Mouse (Mus musculus) lung, adult 2 months (tissue): ENCODE data around the gene Gas6.

ENCODE experiments used
- CTCF ChIP-seq: fragments of 200-500 bp; IDR thresholded peaks from 2 replicates; pipeline ENCODE4 v1.5.1; 2011; ENCODE audit warnings: mild to moderate bottlenecking, low read length, control low read depth; ENCODE audit not compliant: insufficient read depth
- POLR2A ChIP-seq: fragments of 200-500 bp; IDR thresholded peaks from 2 replicates; pipeline ENCODE4 v1.6.1; 2011; ENCODE audit warnings: low read depth, mild to moderate bottlenecking, control low read depth, low read length, borderline replicate concordance; ENCODE audit errors: extremely low read depth

DNA sequence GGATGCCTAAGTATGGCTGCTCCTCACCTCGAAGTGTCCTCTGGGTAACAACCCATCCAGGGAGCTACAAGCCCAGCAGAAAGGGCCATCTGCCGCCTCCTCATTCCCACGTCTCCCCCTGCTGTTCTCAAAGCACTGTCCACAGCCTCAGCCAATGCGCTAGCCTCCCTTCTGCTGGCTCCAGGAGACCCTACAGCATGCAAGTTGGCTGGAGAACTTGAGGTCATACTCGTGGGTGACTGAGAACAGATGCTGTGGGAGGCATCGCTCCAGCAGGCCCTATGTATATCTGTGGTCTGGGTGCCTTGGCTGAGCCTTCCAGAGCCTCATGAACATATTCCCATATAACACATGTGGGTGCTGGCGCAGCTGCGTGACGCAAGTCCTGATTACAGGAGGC is 25.6 kb downstream of the Gas6 start:
- TF ChIP-seq POLR2A, result no peak
- no peak for TF ChIP-seq CTCF
